Mouse (Mus musculus): ENCODE data around the gene Rcan2. TPM values are rescaled to one million over a fixed set of nuclear protein-coding genes. Genes with fewer than 3 reads are reported as not detected.

Rcan2 gene
- polyA plus RNA-seq (2014; fragmentation: Nextera tagmentation; extraction: Ambion mirVana), result 53.3 and 57.7 TPM in 2 replicates

DNA sequence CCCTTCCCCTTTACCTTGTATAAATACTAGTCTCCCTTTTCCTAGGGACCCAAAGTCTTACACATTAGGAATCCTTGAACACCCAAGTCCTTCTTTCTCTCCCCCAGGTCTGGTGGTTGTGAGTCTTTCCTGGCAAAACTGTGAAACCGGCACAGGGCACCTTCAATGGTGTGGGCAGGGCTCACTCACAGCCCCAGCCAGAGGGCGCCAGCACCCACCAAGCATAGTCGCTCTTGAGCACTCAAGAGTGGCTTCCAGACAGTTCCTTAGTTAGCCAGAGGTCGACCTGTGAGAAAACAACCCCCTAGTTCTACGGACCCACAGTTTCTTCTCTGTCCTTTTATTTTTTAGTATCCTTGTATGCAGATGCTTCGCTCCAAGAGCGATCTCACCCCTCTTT, at the start of gene Rcan2:
Gene Rcan2 (plus strand): TSS at position 275 of the 400 bp plus-strand sequence.
- Histone ChIP-seq H3K4me2 (ENCODE audit: low read length) (peak within 1 kb of the TSS; percentile 83), H3K27me3 (ENCODE audit: control insufficient read depth, insufficient read depth, low read length) (no peaks in the 10 kb centered on the region), H3K36me3 (ENCODE audit: control insufficient read depth, insufficient read depth, low read length) (no peaks in the 10 kb centered on the region), H3K9me3 (ENCODE audit: control insufficient read depth, low read length) (no peaks in the 10 kb centered on the region), H3K4me1 (ENCODE audit: control insufficient read depth in 2 of 2, insufficient read depth in 2 of 2, low read length in 2 of 2) (peaks cover 9 to 26% of the 10 kb centered on the region in 2 experiments), H3K4me3 (ENCODE audit: control insufficient read depth in 1 of 2, insufficient read depth in 1 of 2, low read depth in 1 of 2, low read length in 2 of 2) (peak within 1 kb of the TSS; percentile 70 to 72), H3K27ac (replicated peaks in 1 of 2; ENCODE audit: control insufficient read depth in 1 of 2, insufficient read depth in 1 of 2, low read depth in 2 of 2, low read length in 2 of 2) (peak within 1 kb of the TSS; percentile 49 to 83), H3K9ac (ENCODE audit: low read length) (peak within 1 kb of the TSS; percentile 78)
- WGBS, result 1% methylated on average over 7 of the region's 7 CpGs
- peak; percentile 75 for ATAC-seq (ENCODE audit: insufficient number of reproducible peaks, insufficient read depth, low FRiP score, low read depth)

DNA sequence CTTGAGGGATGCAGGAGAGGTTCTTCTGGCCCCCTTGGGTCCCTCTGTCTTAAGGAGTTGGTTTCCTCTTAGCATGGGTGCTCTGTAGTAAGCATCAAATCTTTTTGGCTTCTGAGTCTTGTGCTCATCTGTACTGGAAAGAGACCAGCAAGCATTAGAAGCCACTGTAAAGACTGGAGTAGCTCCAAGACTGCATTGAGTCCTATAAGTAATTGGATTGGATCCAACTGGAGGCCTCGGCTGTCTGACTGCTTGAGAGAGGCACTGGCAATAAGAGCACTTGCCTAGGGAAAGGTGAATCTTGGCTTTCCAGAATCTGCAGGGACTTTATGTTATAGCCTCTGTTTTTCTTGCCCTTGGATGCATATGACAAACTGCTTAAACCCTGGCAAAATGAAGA, 48.3 kb upstream of the Rcan2 start:
- H3K36me3 ChIP-seq (ENCODE audit: control insufficient read depth, insufficient read depth, low read length), result peaks cover 14% of the 10 kb centered on the region
- no peaks in the 10 kb centered on the region for H3K9me3 ChIP-seq (ENCODE audit: control insufficient read depth, low read length)
- H3K4me3 ChIP-seq (ENCODE audit: control insufficient read depth in 1 of 2, insufficient read depth in 1 of 2, low read depth in 1 of 2, low read length in 2 of 2), result no peak overlapping the region
- no peak for ATAC-seq (ENCODE audit: insufficient number of reproducible peaks, insufficient read depth, low FRiP score, low read depth)
- no peak overlapping the region for H3K9ac ChIP-seq (ENCODE audit: low read length)
- H3K4me2 ChIP-seq (ENCODE audit: low read length), result no peak overlapping the region
- no peaks in the 10 kb centered on the region for H3K27me3 ChIP-seq (ENCODE audit: control insufficient read depth, insufficient read depth, low read length)
- H3K27ac ChIP-seq (replicated peaks in 1 of 2; ENCODE audit: control insufficient read depth in 1 of 2, insufficient read depth in 1 of 2, low read depth in 2 of 2, low read length in 2 of 2), result no peak overlapping the region; a peak in 1 of 4 replicates
- H3K4me1 ChIP-seq (ENCODE audit: control insufficient read depth in 2 of 2, insufficient read depth in 2 of 2, low read length in 2 of 2), result peaks cover 6 to 11% of the 10 kb centered on the region in 2 experiments
- 10% methylated on average over 1 of the region's 1 CpGs for WGBS

- Histone ChIP-seq H3K4me3 (ENCODE audit: control insufficient read depth in 1 of 2, insufficient read depth in 1 of 2, low read depth in 1 of 2, low read length in 2 of 2) (no peak overlapping the region), H3K27me3 (ENCODE audit: control insufficient read depth, insufficient read depth, low read length) (no peaks in the 10 kb centered on the region), H3K4me2 (ENCODE audit: low read length) (no peak overlapping the region), H3K27ac (replicated peaks in 1 of 2; ENCODE audit: control insufficient read depth in 1 of 2, insufficient read depth in 1 of 2, low read depth in 2 of 2, low read length in 2 of 2) (no peak overlapping the region), H3K4me1 (ENCODE audit: control insufficient read depth in 2 of 2, insufficient read depth in 2 of 2, low read length in 2 of 2) (peaks cover 9 to 17% of the 10 kb centered on the region in 2 experiments), H3K9me3 (ENCODE audit: control insufficient read depth, low read length) (no peaks in the 10 kb centered on the region), H3K9ac (ENCODE audit: low read length) (no peak overlapping the region), H3K36me3 (ENCODE audit: control insufficient read depth, insufficient read depth, low read length) (peaks cover 11% of the 10 kb centered on the region)
- WGBS, result 28% methylated on average over 5 of the region's 5 CpGs
- ATAC-seq (ENCODE audit: insufficient number of reproducible peaks, insufficient read depth, low FRiP score, low read depth), result no peak
These were observed 46.5 kb upstream of the Rcan2 start for GRCm38 (mm10) chr17:43754687-43755086.

DNA sequence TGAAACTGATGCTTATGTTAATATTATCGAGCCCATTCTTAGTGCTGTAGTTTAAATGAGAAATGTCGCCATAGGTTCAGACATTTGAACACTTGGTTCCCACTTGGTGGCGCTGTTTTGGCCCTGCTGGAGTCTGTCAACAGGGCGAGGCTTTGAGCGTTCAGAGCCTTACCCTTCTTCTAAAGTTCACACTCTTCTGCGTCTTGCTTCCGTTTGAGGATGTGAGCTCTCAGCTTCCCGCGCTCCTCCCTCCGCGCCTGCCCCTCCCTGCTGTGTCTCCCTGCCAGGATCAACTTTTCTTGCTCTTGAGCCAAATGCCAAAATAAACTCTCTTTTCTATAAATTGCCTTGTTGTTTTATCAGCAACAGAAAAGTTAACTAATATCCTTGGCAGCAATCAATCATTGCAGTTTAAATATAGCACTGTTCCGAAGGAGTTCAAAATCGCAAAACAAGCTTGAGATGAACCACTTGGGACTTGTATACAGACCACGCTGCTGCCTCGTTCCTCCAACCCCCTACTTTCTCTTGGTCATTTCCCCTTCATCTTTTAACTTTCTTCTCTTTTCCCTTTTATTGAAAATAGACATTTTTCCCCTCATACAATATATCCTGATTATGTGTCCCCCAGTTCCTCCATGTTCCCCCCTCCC, 42.4 kb upstream of the Rcan2 start:
- Histone ChIP-seq H3K4me3 (ENCODE audit: control insufficient read depth in 1 of 2, insufficient read depth in 1 of 2, low read depth in 1 of 2, low read length in 2 of 2) (no peak overlapping the region), H3K27ac (replicated peaks in 1 of 2; ENCODE audit: control insufficient read depth in 1 of 2, insufficient read depth in 1 of 2, low read depth in 2 of 2, low read length in 2 of 2) (no peak overlapping the region), H3K9ac (ENCODE audit: low read length) (no peak overlapping the region), H3K9me3 (ENCODE audit: control insufficient read depth, low read length) (no peaks in the 10 kb centered on the region), H3K27me3 (ENCODE audit: control insufficient read depth, insufficient read depth, low read length) (no peaks in the 10 kb centered on the region), H3K4me1 (ENCODE audit: control insufficient read depth in 2 of 2, insufficient read depth in 2 of 2, low read length in 2 of 2) (peaks cover 3 to 6% of the 10 kb centered on the region in 2 experiments; a peak in 2 of 4 replicates), H3K4me2 (ENCODE audit: low read length) (peak overlapping the region; percentile 38), H3K36me3 (ENCODE audit: control insufficient read depth, insufficient read depth, low read length) (no peaks in the 10 kb centered on the region)
- ATAC-seq (ENCODE audit: insufficient number of reproducible peaks, insufficient read depth, low FRiP score, low read depth), result no peak
- WGBS, result 34% methylated on average over 15 of the region's 15 CpGs

GRCm38 (mm10) chr17:43784531-43784930, 16.6 kb upstream of the Rcan2 start:
- H3K4me1 ChIP-seq (ENCODE audit: control insufficient read depth in 2 of 2, insufficient read depth in 2 of 2, low read length in 2 of 2), result peaks cover 0 to 9% of the 10 kb centered on the region in 2 experiments; a peak in 1 of 4 replicates

GRCm38 (mm10) chr17:43788222-43788621, 12.9 kb upstream of the Rcan2 start:
- ATAC-seq (ENCODE audit: insufficient number of reproducible peaks, insufficient read depth, low FRiP score, low read depth), result no peak
- Histone ChIP-seq H3K4me2 (ENCODE audit: low read length) (no peak overlapping the region), H3K27me3 (ENCODE audit: control insufficient read depth, insufficient read depth, low read length) (no peaks in the 10 kb centered on the region), H3K36me3 (ENCODE audit: control insufficient read depth, insufficient read depth, low read length) (no peaks in the 10 kb centered on the region), H3K9me3 (ENCODE audit: control insufficient read depth, low read length) (no peaks in the 10 kb centered on the region), H3K4me1 (ENCODE audit: control insufficient read depth in 2 of 2, insufficient read depth in 2 of 2, low read length in 2 of 2) (peaks cover 0 to 9% of the 10 kb centered on the region in 2 experiments; a peak in 1 of 4 replicates), H3K27ac (replicated peaks in 1 of 2; ENCODE audit: control insufficient read depth in 1 of 2, insufficient read depth in 1 of 2, low read depth in 2 of 2, low read length in 2 of 2) (no peak overlapping the region), H3K9ac (ENCODE audit: low read length) (no peak overlapping the region), H3K4me3 (ENCODE audit: control insufficient read depth in 1 of 2, insufficient read depth in 1 of 2, low read depth in 1 of 2, low read length in 2 of 2) (no peak overlapping the region)
- WGBS, result 88% methylated on average over 5 of the region's 5 CpGs

More at GRCm38 (mm10) chr17:43784531-43784930, 16.6 kb upstream of the Rcan2 start:
- Histone ChIP-seq H3K27ac (replicated peaks in 1 of 2; ENCODE audit: control insufficient read depth in 1 of 2, insufficient read depth in 1 of 2, low read depth in 2 of 2, low read length in 2 of 2) (no peak overlapping the region), H3K27me3 (ENCODE audit: control insufficient read depth, insufficient read depth, low read length) (no peaks in the 10 kb centered on the region), H3K9ac (ENCODE audit: low read length) (no peak overlapping the region), H3K4me3 (ENCODE audit: control insufficient read depth in 1 of 2, insufficient read depth in 1 of 2, low read depth in 1 of 2, low read length in 2 of 2) (no peak overlapping the region), H3K4me2 (ENCODE audit: low read length) (no peak overlapping the region), H3K36me3 (ENCODE audit: control insufficient read depth, insufficient read depth, low read length) (no peaks in the 10 kb centered on the region), H3K9me3 (ENCODE audit: control insufficient read depth, low read length) (peaks cover 7% of the 10 kb centered on the region)
- WGBS, result 79% methylated on average over 4 of the region's 4 CpGs
- ATAC-seq (ENCODE audit: insufficient number of reproducible peaks, insufficient read depth, low FRiP score, low read depth), result no peak

DNA sequence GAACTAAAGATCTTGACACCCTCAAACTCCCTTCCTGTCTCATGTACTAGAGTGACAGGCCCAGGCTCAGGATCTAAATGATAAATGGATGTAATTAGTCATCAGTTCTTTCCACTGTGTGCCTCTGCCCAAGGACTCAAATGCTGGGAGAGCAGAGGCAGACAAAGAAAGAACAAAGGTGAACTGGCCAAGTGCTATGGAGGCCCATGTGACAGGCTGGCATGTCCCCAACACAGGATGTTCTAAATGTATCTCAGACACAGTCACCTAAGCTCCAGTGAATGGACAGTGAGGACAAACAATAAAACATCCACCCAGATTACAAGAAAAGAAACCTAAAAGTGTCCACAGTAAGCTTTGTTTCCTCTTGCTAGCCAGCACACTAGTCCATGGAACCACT, 11.8 kb upstream of the Rcan2 start:
- H3K4me3 ChIP-seq (ENCODE audit: control insufficient read depth in 1 of 2, insufficient read depth in 1 of 2, low read depth in 1 of 2, low read length in 2 of 2), result no peak overlapping the region
- no peak overlapping the region for H3K4me2 ChIP-seq (ENCODE audit: low read length)
- no peaks in the 10 kb centered on the region for H3K36me3 ChIP-seq (ENCODE audit: control insufficient read depth, insufficient read depth, low read length)
- no peak overlapping the region for H3K9ac ChIP-seq (ENCODE audit: low read length)
- H3K27ac ChIP-seq (replicated peaks in 1 of 2; ENCODE audit: control insufficient read depth in 1 of 2, insufficient read depth in 1 of 2, low read depth in 2 of 2, low read length in 2 of 2), result no peak overlapping the region; a peak in 1 of 4 replicates
- no peaks in the 10 kb centered on the region for H3K27me3 ChIP-seq (ENCODE audit: control insufficient read depth, insufficient read depth, low read length)
- H3K4me1 ChIP-seq (ENCODE audit: control insufficient read depth in 2 of 2, insufficient read depth in 2 of 2, low read length in 2 of 2), result peaks cover 0 to 9% of the 10 kb centered on the region in 2 experiments; a peak in 1 of 4 replicates
- no peaks in the 10 kb centered on the region for H3K9me3 ChIP-seq (ENCODE audit: control insufficient read depth, low read length)
- no peak for ATAC-seq (ENCODE audit: insufficient number of reproducible peaks, insufficient read depth, low FRiP score, low read depth)

DNA sequence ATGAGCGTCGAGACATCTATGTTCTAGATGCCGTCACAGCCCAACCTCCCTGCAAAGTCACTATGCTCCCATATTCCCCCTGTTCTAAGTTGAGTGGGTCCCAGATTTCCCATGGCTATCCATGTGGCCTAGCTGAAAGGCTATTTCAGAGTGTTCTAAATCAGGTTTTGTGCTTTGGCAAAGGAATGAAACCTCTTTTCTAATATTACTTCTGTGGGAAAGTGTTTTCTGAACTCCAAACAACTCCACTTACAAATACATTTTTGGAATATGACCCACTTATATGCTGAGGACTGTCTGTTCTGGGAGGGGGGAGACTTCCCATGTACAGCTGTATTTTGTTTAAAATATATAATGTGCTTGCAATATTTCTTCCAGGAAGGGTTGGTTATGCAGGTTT, 9.4 kb upstream of the Rcan2 start:
- peaks cover 0 to 5% of the 10 kb centered on the region in 2 experiments; a peak in 1 of 4 replicates for H3K4me1 ChIP-seq (ENCODE audit: control insufficient read depth in 2 of 2, insufficient read depth in 2 of 2, low read length in 2 of 2)
- no peak overlapping the region for H3K4me2 ChIP-seq (ENCODE audit: low read length)
- H3K27me3 ChIP-seq (ENCODE audit: control insufficient read depth, insufficient read depth, low read length), result no peaks in the 10 kb centered on the region
- no peaks in the 10 kb centered on the region for H3K36me3 ChIP-seq (ENCODE audit: control insufficient read depth, insufficient read depth, low read length)
- WGBS, result 90% methylated on average over 3 of the region's 3 CpGs
- no peak for ATAC-seq (ENCODE audit: insufficient number of reproducible peaks, insufficient read depth, low FRiP score, low read depth)
- H3K9me3 ChIP-seq (ENCODE audit: control insufficient read depth, low read length), result no peaks in the 10 kb centered on the region
- H3K4me3 ChIP-seq (ENCODE audit: control insufficient read depth in 1 of 2, insufficient read depth in 1 of 2, low read depth in 1 of 2, low read length in 2 of 2), result no peak overlapping the region
- no peak overlapping the region for H3K9ac ChIP-seq (ENCODE audit: low read length)
- H3K27ac ChIP-seq (replicated peaks in 1 of 2; ENCODE audit: control insufficient read depth in 1 of 2, insufficient read depth in 1 of 2, low read depth in 2 of 2, low read length in 2 of 2), result no peak overlapping the region

Data from heart, embryonic 14.5 days (tissue).